Mouse (Mus musculus): ENCODE measurements at regions not wholly inside any gene's neighbourhood (a gene's known extent, or its start where the extent isn't known, plus 50 kb on each side); places are given as distances from the start of the nearest gene placed in this dataset.
A peak's percentile ranks its signal among the peaks of the same experiment; 100 is the strongest.

DNA sequence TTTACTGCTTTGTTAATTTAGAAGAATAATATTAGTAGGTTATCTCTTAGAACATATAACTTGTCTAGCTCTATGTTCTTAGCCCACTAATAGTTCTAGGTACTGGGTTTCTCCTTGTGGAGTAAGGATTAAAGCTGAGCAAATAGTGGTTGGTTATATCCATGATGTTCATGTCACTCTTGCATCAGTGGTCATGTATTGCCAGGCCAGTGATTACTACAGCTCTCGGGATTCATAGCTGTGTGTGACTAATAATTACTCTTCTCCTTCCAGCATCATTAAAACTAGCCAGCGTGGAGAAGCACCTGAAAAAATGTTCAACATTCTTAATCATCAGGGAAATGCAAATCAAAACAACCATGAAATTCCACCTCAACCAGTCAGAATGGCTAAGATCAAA, 234.6 kb upstream of the Mpdz start:
- no peak overlapping the region for H3K27ac ChIP-seq
- no peaks in the 10 kb centered on the region for H3K36me3 ChIP-seq
- no peak overlapping the region for H3K4me2 ChIP-seq
- no peak overlapping the region for H3K4me3 ChIP-seq (replicated peaks)
- H3K4me1 ChIP-seq (replicated peaks): no peaks in the 10 kb centered on the region
- H3K9ac ChIP-seq: no peak overlapping the region
- DNase-seq (no peak), ATAC-seq (ENCODE audit: low read depth) (no peak)
- no peaks in the 10 kb centered on the region for H3K27me3 ChIP-seq
- no peaks in the 10 kb centered on the region for H3K9me3 ChIP-seq (replicated peaks)
- 55% methylated on average over 2 of the region's 2 CpGs for WGBS (ENCODE audit: insufficient replicate concordance)

DNA sequence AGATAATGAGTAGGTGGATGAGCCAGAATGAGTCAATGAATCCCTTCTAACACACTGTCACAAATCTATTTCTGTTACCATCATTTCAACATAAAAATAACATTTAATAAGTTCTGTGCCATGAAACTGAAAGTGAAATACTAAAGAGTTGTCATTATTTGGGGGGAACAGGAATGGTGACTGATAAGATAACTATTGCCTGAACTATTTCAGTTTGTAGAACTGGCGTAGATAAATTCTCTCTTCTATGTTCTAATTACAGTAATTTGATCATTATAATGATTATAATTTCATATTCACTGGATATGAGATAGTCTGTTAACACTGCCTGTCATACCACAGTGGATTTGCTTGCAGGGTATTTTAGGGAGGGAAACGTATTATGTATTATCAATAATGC, 232.3 kb upstream of the Mpdz start:
- H3K36me3 ChIP-seq: no peaks in the 10 kb centered on the region
- H3K27ac ChIP-seq: no peak overlapping the region
- no peak overlapping the region for H3K4me2 ChIP-seq
- H3K9me3 ChIP-seq (replicated peaks): no peaks in the 10 kb centered on the region
- no peak for DNase-seq
- no peak overlapping the region for H3K4me3 ChIP-seq (replicated peaks)
- H3K27me3 ChIP-seq: no peaks in the 10 kb centered on the region
- H3K4me1 ChIP-seq (replicated peaks): no peaks in the 10 kb centered on the region
- no peak overlapping the region for H3K9ac ChIP-seq
- no peak for ATAC-seq (ENCODE audit: low read depth)
- 62% methylated on average over 2 of the region's 2 CpGs for WGBS (ENCODE audit: insufficient replicate concordance)

DNA sequence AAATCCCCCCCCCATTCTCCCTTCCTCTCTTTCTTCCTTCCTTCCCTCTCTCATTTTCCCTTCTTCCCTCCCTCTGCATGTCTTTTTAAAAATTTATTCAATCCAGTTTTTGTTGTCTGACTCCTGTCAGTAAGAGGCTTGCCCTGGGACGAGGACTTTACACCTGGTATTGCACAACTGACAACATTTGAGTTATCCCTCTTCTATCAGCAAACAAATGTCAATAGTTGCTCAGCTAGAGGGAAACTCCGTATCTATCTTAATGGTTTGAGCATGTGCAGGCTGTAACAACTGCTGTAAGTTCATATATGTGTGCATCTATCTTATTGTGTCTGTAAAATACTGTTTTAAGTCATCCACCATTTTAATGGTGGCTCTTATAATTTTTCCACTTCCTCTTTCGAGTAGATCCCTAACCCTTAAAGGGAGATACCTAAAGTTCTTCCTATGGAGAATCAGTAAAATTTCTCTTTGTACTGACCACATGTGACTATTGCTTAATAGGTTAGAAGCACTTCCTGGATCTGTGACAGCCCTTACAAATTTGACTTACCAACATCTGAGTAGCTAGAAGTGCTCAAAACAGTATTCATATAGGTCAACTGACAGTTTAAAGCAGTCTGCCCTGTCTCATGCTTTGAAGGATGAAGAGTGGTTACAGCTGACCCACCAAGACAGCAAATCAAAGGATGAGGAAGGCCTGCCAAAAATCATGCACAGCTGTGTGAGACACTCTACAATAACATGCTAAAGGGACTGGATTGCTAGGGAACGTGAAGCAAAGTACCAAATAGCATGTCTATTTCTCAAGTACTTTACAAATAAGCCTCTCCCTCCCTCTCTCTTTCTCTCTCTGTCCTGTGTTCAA, 231.0 kb upstream of the Mpdz start:
- DNase-seq: no peak
- H3K27me3 ChIP-seq: no peaks in the 10 kb centered on the region
- no peak overlapping the region for H3K9ac ChIP-seq
- no peaks in the 10 kb centered on the region for H3K4me1 ChIP-seq (replicated peaks)
- H3K27ac ChIP-seq: no peak overlapping the region; the same call in 1 of the 2 replicates
- H3K4me3 ChIP-seq (replicated peaks): no peak overlapping the region
- H3K9me3 ChIP-seq (replicated peaks): no peaks in the 10 kb centered on the region
- ATAC-seq (ENCODE audit: low read depth): peak; percentile 68
- H3K36me3 ChIP-seq: no peaks in the 10 kb centered on the region
- H3K4me2 ChIP-seq: no peak overlapping the region
- WGBS (ENCODE audit: insufficient replicate concordance): 43% methylated on average over 4 of the region's 4 CpGs

DNA sequence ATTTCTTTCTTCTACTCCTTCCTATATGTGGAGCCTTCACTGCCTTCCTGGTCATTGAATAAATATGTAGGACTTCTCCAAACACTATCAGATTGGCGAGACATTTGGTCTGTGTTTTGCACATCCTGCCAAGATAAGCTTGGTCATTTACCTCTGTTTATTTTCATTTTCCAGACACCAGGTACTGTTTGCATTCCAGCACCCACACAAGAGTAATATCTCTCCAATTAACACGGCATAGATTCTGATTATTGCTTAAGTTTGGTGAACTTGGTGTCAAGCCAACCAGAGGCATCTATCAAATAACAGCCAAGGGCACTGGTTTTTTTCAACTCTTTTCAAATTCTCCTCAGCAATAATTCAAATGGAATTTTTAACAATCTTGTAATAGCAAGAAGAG, 229.4 kb upstream of the Mpdz start:
- no peak overlapping the region for H3K4me3 ChIP-seq (replicated peaks)
- no peak for ATAC-seq (ENCODE audit: low read depth)
- 49% methylated on average over 2 of the region's 2 CpGs for WGBS (ENCODE audit: insufficient replicate concordance)

DNA sequence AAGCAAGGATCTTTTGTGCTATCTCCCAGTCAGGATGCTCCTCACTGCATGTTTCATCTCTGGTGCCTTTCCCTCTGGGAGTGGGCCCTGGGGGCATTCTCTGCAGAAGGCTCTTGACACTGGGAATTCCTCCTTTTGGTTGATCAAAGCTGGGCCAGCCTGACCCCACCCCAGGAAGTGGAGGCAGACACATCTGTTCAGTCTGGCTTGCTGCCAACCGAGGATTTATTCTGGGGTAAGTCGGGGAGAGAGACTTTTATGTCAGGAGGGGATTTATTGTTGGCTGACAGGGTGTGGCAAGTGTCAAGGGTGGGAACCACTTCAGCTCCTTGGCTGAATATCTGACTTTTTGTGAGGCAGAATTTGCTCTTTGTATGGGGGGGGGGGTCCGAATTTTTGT, 226.6 kb upstream of the Mpdz start:
- Histone ChIP-seq H3K4me3 (replicated peaks) (no peak overlapping the region), H3K4me2 (no peak overlapping the region), H3K27me3 (no peaks in the 10 kb centered on the region), H3K27ac (no peak overlapping the region), H3K4me1 (replicated peaks) (no peaks in the 10 kb centered on the region), H3K9ac (no peak overlapping the region), H3K36me3 (no peaks in the 10 kb centered on the region), H3K9me3 (replicated peaks) (no peaks in the 10 kb centered on the region)
- DNase-seq: no peak
- ATAC-seq (ENCODE audit: low read depth): no peak
- 25% methylated on average over 3 of the region's 3 CpGs for WGBS (ENCODE audit: insufficient replicate concordance)

More for the DNA sequence above, 229.4 kb upstream of the Mpdz start:
- Histone ChIP-seq H3K4me1 (replicated peaks) (no peaks in the 10 kb centered on the region), H3K27ac (no peak overlapping the region), H3K9me3 (replicated peaks) (no peaks in the 10 kb centered on the region), H3K27me3 (no peaks in the 10 kb centered on the region), H3K9ac (no peak overlapping the region), H3K4me2 (no peak overlapping the region), H3K36me3 (no peaks in the 10 kb centered on the region)
- DNase-seq: no peak

DNA sequence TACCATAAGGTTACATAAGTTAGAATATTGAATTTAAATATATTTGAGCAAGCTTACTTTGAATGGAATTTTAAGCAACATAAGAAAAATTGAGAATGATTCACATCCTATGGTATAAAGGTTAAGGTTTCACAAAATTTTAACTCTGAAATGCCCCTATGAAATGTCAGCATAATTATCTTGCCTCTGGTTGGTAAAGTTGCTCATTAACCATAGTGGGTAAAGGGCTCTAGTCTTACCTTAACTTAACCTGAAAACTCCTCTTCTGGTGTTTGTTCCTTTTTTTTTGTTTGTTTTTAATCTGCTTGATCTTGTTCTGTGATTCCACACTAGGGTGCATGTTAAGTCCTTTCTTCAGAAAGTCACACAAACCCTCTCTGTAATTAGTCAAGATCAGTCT, 218.5 kb upstream of the Mpdz start:
- Histone ChIP-seq H3K4me3 (replicated peaks) (no peak overlapping the region), H3K9me3 (replicated peaks) (no peaks in the 10 kb centered on the region), H3K4me2 (no peak overlapping the region), H3K27ac (no peak overlapping the region), H3K9ac (no peak overlapping the region), H3K27me3 (no peaks in the 10 kb centered on the region), H3K4me1 (replicated peaks) (no peaks in the 10 kb centered on the region), H3K36me3 (no peaks in the 10 kb centered on the region)
- ATAC-seq (ENCODE audit: low read depth): no peak
- no peak for DNase-seq

DNA sequence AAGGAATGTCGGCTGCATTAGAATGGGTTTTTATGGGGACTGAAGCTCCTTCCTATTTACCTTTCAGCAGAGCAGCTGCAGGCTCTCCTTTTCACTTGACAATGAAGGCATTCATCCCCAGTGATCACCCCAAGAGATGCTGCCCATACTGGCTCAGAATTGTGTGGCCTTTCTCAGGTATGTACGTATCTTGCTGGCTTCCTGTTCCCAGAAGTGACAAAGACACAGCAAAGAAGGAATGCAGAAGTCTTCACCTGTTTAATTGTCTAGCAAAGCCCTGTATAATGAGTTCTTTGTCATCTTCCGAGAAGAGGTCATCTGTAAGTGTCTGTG, 185.8 kb upstream of the Mpdz start:
- H3K27me3 ChIP-seq: no peaks in the 10 kb centered on the region
- H3K4me2 ChIP-seq: no peak overlapping the region
- DNase-seq: no peak
- H3K4me3 ChIP-seq (replicated peaks): no peak overlapping the region
- WGBS (ENCODE audit: insufficient replicate concordance): 71% methylated on average over 3 of the region's 3 CpGs
- no peak overlapping the region for H3K9ac ChIP-seq
- ATAC-seq (ENCODE audit: low read depth): no peak
- H3K4me1 ChIP-seq (replicated peaks): no peaks in the 10 kb centered on the region
- no peak overlapping the region for H3K27ac ChIP-seq
- H3K9me3 ChIP-seq (replicated peaks): no peaks in the 10 kb centered on the region
- H3K36me3 ChIP-seq: no peaks in the 10 kb centered on the region

DNA sequence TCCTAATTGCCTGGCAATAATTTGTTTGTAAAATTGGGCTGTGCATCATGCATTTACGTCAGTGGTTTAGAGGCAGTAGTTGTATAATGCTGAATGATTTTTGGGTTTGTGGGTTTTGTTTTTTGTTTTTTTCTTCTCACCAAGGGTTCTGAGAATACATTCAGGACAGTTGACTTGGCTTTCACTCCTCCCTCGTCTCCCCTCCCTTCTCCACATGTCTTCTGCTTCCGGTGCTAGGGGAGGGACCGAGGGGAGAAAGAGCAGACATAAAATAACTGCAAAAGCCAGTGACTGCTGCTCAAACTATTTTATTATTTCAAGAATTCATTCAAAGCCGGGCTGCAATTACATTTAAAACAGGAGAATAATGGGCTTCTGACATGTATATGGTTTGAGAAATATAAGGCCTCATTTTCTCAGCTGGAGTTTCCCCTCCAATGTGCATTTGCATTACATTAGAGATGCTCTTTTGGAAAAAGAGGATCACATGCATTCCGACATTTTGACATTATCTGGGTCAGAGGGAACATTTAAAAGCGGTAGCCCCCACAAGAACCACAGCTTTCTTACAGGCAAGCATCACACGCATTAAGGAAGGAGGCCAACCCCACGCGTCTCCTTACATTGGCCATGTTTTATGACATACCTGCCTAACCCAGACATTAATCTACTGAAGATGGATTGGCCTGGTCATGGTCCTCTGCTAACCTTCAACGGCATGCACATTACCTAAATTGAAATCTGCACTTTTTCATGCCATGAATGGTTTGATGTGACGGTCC, 185.3 kb upstream of the Mpdz start:
- no peak for ATAC-seq (ENCODE audit: low read depth)

DNA sequence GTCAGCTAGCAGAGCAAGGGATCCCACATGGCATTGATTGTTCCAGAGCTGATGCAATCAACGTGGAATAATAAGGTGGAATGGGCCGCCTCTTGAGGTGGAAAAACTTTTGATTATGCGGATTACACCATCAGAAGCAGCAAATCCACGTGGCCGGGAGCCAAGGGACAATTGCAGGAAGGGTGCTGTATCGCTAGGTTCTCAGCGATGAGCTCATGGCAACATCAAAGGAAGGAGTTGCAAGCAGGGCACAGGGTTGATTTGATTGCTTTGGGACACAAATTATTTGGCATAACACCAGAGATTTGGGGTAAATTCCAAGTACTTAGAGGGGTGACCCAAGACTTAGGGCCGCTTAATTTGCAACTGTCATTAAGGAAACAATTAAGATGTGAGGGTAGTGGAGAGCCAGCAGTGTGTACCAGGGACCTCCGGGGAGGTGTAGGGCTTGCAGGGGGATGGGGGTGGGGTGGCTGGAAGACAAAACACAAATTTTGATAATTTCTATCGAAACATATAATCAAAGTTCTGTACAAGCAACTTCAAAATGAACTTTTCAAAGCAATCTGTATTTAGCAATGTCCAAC, 182.8 kb upstream of the Mpdz start:
- Histone ChIP-seq H3K4me3 (replicated peaks) (no peak overlapping the region), H3K9ac (no peak overlapping the region), H3K27me3 (no peaks in the 10 kb centered on the region), H3K36me3 (no peaks in the 10 kb centered on the region), H3K4me1 (replicated peaks) (no peaks in the 10 kb centered on the region), H3K9me3 (replicated peaks) (no peaks in the 10 kb centered on the region), H3K27ac (no peak overlapping the region), H3K4me2 (no peak overlapping the region)
- no peak for DNase-seq
- WGBS (ENCODE audit: insufficient replicate concordance): 36% methylated on average over 10 of the region's 10 CpGs
- ATAC-seq (ENCODE audit: low read depth): no peak

More for the DNA sequence above, 185.3 kb upstream of the Mpdz start:
- no peak for DNase-seq
- H3K9ac ChIP-seq: no peak overlapping the region
- H3K4me1 ChIP-seq (replicated peaks): no peaks in the 10 kb centered on the region
- 71% methylated on average over 12 of the region's 12 CpGs for WGBS (ENCODE audit: insufficient replicate concordance)
- H3K4me3 ChIP-seq (replicated peaks): no peak overlapping the region
- no peaks in the 10 kb centered on the region for H3K9me3 ChIP-seq (replicated peaks)
- no peaks in the 10 kb centered on the region for H3K27me3 ChIP-seq
- no peak overlapping the region for H3K4me2 ChIP-seq
- H3K27ac ChIP-seq: no peak overlapping the region
- no peaks in the 10 kb centered on the region for H3K36me3 ChIP-seq

DNA sequence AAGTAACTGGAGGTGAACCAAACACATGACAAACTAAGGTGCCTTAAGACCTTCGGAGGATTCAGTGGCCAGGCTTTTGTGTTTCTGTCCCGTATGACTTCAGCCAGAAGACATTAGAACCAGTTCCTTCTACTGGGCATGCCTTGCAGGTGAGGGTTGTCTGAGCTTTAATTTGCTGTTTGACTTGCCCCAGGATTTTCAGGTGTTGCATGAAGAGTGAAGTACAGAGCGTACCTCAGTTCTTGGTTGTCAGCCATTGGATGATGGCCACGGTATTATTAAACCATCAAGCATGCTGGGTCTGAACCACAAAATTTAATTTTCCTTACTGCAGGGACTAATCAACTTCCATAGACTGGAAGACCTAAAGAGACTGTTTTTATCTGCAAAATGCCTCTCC, 181.5 kb upstream of the Mpdz start:
- Histone ChIP-seq H3K9ac (no peak overlapping the region), H3K4me2 (no peak overlapping the region), H3K27ac (no peak overlapping the region), H3K4me3 (replicated peaks) (no peak overlapping the region), H3K9me3 (replicated peaks) (no peaks in the 10 kb centered on the region), H3K36me3 (no peaks in the 10 kb centered on the region), H3K4me1 (replicated peaks) (no peaks in the 10 kb centered on the region), H3K27me3 (no peaks in the 10 kb centered on the region)
- DNase-seq (no peak), ATAC-seq (ENCODE audit: low read depth) (no peak)
- 80% methylated on average over 4 of the region's 4 CpGs for WGBS (ENCODE audit: insufficient replicate concordance)

DNA sequence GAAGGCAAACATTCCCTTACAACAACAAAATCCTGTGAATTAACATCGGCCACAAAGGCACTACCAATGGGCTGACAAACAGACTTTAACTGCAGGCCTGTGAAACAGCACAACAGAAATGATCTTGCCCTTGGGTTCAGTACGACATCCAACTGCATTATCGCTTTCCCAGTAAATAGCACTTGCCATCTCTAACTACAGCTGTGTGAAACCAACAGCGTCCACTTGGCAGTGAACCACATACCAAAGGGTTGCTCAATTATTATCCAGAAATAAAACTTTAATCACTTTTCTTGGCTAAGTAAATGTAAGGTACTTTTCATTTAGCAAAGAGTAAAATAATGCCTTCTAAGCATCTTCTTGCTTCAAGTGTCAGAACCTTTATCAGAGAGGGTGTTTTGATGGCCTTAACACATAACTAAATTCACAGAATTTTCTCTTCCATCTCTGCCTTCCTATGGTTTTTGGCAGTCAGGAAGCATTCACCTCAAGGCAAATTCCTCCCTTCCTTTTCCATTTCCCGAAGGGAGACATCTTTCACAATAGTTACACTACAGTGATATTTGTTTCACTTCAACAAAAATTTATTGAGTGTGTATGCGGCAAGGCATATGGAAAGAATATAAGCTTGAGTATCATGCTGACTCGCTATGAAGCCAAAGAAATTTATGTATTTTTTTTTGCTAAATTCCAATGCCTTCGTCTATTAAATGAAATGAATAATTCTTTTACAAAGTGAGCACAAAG, 178.9 kb upstream of the Mpdz start:
- H3K27me3 ChIP-seq: no peaks in the 10 kb centered on the region
- H3K9ac ChIP-seq: no peak overlapping the region
- no peaks in the 10 kb centered on the region for H3K4me1 ChIP-seq (replicated peaks)
- H3K4me2 ChIP-seq: no peak overlapping the region
- 68% methylated on average over 8 of the region's 8 CpGs for WGBS (ENCODE audit: insufficient replicate concordance)
- H3K36me3 ChIP-seq: no peaks in the 10 kb centered on the region
- DNase-seq: no peak
- no peak for ATAC-seq (ENCODE audit: low read depth)
- H3K9me3 ChIP-seq (replicated peaks): no peaks in the 10 kb centered on the region
- H3K27ac ChIP-seq: no peak overlapping the region
- H3K4me3 ChIP-seq (replicated peaks): no peak overlapping the region

Measured in liver, embryonic 13.5 days (tissue).